Mouse (Mus musculus) cortical plate, adult 2 months (tissue): ENCODE results near the gene Tnxb. TPM values are rescaled to one million over a fixed set of nuclear protein-coding genes. Genes with fewer than 3 reads are reported as not detected.

Experiments used
- H3K27ac ChIP-seq: fragments of 200-500 bp; 2 replicates; pipeline ENCODE4 v1.5.1; 2012; ENCODE audit warnings: low read length, control low read depth, inconsistent platforms; ENCODE audit not compliant: insufficient read depth
- H3K4me1 ChIP-seq: fragments of 200-500 bp; 2 replicates; pipeline ENCODE4 v1.6.1; 2011; ENCODE audit warnings: low read length; ENCODE audit not compliant: control insufficient read depth, insufficient read depth
- H3K4me3 ChIP-seq: fragments of 200-500 bp; 2 replicates; pipeline ENCODE4 v1.5.1; 2011; ENCODE audit warnings: mild to moderate bottlenecking, low read length, control low read depth; ENCODE audit not compliant: insufficient read depth
- CTCF ChIP-seq: fragments of 200-500 bp; IDR thresholded peaks from 2 replicates; pipeline ENCODE4 v1.5.1; 2011; ENCODE audit warnings: mild to moderate bottlenecking, control low read depth, low read length; ENCODE audit not compliant: insufficient read depth; ENCODE audit errors: extremely low read depth
- POLR2A ChIP-seq: fragments of 200-500 bp; IDR thresholded peaks from 2 replicates; pipeline ENCODE4 v1.6.1; 2011; ENCODE audit warnings: mild to moderate bottlenecking, low read length, control low read depth; ENCODE audit not compliant: insufficient read depth; ENCODE audit errors: extremely low read depth
- polyA plus RNA-seq: library from polyadenylated mRNA; depleted of rRNA; stranded (reverse); fragments of >200 nt; gene quantifications from 2 replicates; pipeline ENCODE4 v1.2.3, GENCODE M21; 2012

Tnxb gene
- polyA plus RNA-seq, 1 experiment: 2.2 TPM

GRCm38 (mm10) chr17:34629221-34629751, 41.0 kb upstream of the Tnxb start, which contains the start of gene Prrt1:
Gene Prrt1, plus strand, starts transcription at chr17:34629533.
- peak within 1 kb of the TSS; percentile 97 for H3K27ac ChIP-seq
- peak within 1 kb of the TSS; percentile 75 for H3K4me3 ChIP-seq
- peak; percentile 70 for TF ChIP-seq POLR2A
- TF ChIP-seq CTCF: no peak
- peaks cover 5% of the 10 kb centered on the region; the same call in 1 of the 2 replicates for H3K4me1 ChIP-seq

GRCm38 (mm10) chr17:34629796-34630603, 40.3 kb upstream of the Tnxb start:
- no peak for TF ChIP-seq CTCF
- no peak for TF ChIP-seq POLR2A
- Histone ChIP-seq H3K4me3 (peak overlapping the region; percentile 75), H3K4me1 (peaks cover 5% of the 10 kb centered on the region; the same call in 1 of the 2 replicates), H3K27ac (peak overlapping the region; percentile 62)

GRCm38 (mm10) chr17:34630761-34631301, 39.5 kb upstream of the Tnxb start:
- peak overlapping the region; percentile 94 for H3K27ac ChIP-seq

GRCm38 (mm10) chr17:34631647-34632046, 38.7 kb upstream of the Tnxb start:
- TF ChIP-seq CTCF (no peak), POLR2A (no peak)
- peaks cover 5% of the 10 kb centered on the region; the same call in 1 of the 2 replicates for H3K4me1 ChIP-seq
- H3K27ac ChIP-seq: peak overlapping the region; percentile 21

More at GRCm38 (mm10) chr17:34630761-34631301, 39.5 kb upstream of the Tnxb start:
- Histone ChIP-seq H3K4me3 (peak overlapping the region; percentile 75), H3K4me1 (peaks cover 5% of the 10 kb centered on the region; the same call in 1 of the 2 replicates)
- TF ChIP-seq CTCF (no peak), POLR2A (no peak)

GRCm38 (mm10) chr17:34632261-34632691, 38.1 kb upstream of the Tnxb start:
- H3K4me1 ChIP-seq: peaks cover 5% of the 10 kb centered on the region; the same call in 1 of the 2 replicates
- H3K4me3 ChIP-seq: peak overlapping the region; percentile 75
- peak overlapping the region; percentile 50; the same call in 1 of the 2 replicates for H3K27ac ChIP-seq
- TF ChIP-seq CTCF (no peak), POLR2A (peak; percentile 64; the same call in 1 of the 2 replicates)

More at GRCm38 (mm10) chr17:34631647-34632046, 38.7 kb upstream of the Tnxb start:
- H3K4me3 ChIP-seq: peak overlapping the region; percentile 75

- no peak overlapping the region for H3K4me3 ChIP-seq
- no peak for TF ChIP-seq POLR2A
- no peak for TF ChIP-seq CTCF
- H3K27ac ChIP-seq: no peak overlapping the region
- H3K4me1 ChIP-seq: no peaks in the 10 kb centered on the region
These were observed 34.7 kb upstream of the Tnxb start for GRCm38 (mm10) chr17:34635671-34636070.

GRCm38 (mm10) chr17:34637459-34637858, 32.9 kb upstream of the Tnxb start:
- Histone ChIP-seq H3K27ac (no peak overlapping the region), H3K4me1 (0 out of 2 replicates have a peak, but pooled peaks cover 1% of the 10 kb centered on the region), H3K4me3 (no peak overlapping the region)
- TF ChIP-seq CTCF: no peak
- no peak for TF ChIP-seq POLR2A

- 0 out of 2 replicates have a peak, but pooled peaks cover 1% of the 10 kb centered on the region for H3K4me1 ChIP-seq
- H3K27ac ChIP-seq: no peak overlapping the region
- H3K4me3 ChIP-seq: no peak overlapping the region
- no peak for TF ChIP-seq POLR2A
- TF ChIP-seq CTCF: no peak
These were observed 30.7 kb upstream of the Tnxb start for GRCm38 (mm10) chr17:34639461-34640255.

GRCm38 (mm10) chr17:34640778-34641601, 29.3 kb upstream of the Tnxb start:
- TF ChIP-seq CTCF (peak; percentile 13; the same call in 1 of the 2 replicates), POLR2A (no peak)
- Histone ChIP-seq H3K27ac (peak overlapping the region; percentile 20), H3K4me3 (no peak overlapping the region), H3K4me1 (0 out of 2 replicates have a peak, but pooled peaks cover 1% of the 10 kb centered on the region)
